Mouse (Mus musculus) midbrain, embryonic 11.5 days (tissue): ENCODE results near the gene Tap2. TPM values are rescaled to one million over a fixed set of nuclear protein-coding genes. Genes with fewer than 3 reads are reported as not detected.

Experiments
- ATAC-seq: fragments of 200-750 bp; cut with Nextera tagmentation; 2 replicates; pipeline ENCODE4 v1.8.0; 2017; ENCODE audit warnings: moderate TSS enrichment, moderate library complexity; ENCODE audit not compliant: low FRiP score
- DNase-seq: peaks from one replicate; pipeline ENCODE4 v3.0.0; 2015; ENCODE audit warnings: low spot score; ENCODE audit errors: missing footprints
- H3K27ac ChIP-seq: fragments of 300-500 bp; sonication (generic); 2 replicates; pipeline ENCODE4 v1.5.1; 2014; ENCODE audit warnings: low read depth, low read length
- H3K27me3 ChIP-seq: fragments of 300-500 bp; sonication (generic); 2 replicates; pipeline ENCODE4 v1.6.1; 2014; ENCODE audit warnings: mild to moderate bottlenecking, low read length, moderate library complexity, mixed read lengths; ENCODE audit not compliant: control insufficient read depth, insufficient read depth
- H3K36me3 ChIP-seq: fragments of 300-500 bp; sonication (generic); 2 replicates; pipeline ENCODE4 v1.6.1; 2014; ENCODE audit warnings: mild to moderate bottlenecking, low read length, moderate library complexity, mixed read lengths; ENCODE audit not compliant: control insufficient read depth, insufficient read depth
- H3K4me1 ChIP-seq: fragments of 300-500 bp; sonication (generic); 2 replicates; pipeline ENCODE4 v1.6.1; 2014; ENCODE audit warnings: low read length; ENCODE audit not compliant: control insufficient read depth, insufficient read depth
- H3K4me2 ChIP-seq: fragments of 300-500 bp; sonication (generic); 2 replicates; pipeline ENCODE4 v1.6.1; 2014; ENCODE audit warnings: mild to moderate bottlenecking, moderate library complexity
- H3K4me3 ChIP-seq: fragments of 300-500 bp; sonication (generic); 2 replicates; pipeline ENCODE4 v1.5.1; 2014; ENCODE audit warnings: low read depth, low read length
- H3K9ac ChIP-seq: fragments of 300-500 bp; sonication (generic); 2 replicates; pipeline ENCODE4 v1.6.1; 2014; ENCODE audit warnings: low read length
- H3K9me3 ChIP-seq: fragments of 300-500 bp; sonication (generic); 2 replicates; pipeline ENCODE4 v1.6.1; 2016; ENCODE audit warnings: low read length; ENCODE audit not compliant: control insufficient read depth
- WGBS: fragments of 180-500 bp; shearing (Covaris S2); extraction: QIAGEN DNeasy Blood & Tissue Kit; methylation state at CpG from one replicate; pipeline ENCODE4 v1.1.7; 2014; 5-methylcytosine and 5-hydroxymethylcytosine counted together
- polyA plus RNA-seq: library from polyadenylated mRNA; unstranded; fragments of >200 nt; fragmentation: Nextera tagmentation; extraction: Ambion mirVana; gene quantifications from 2 replicates; pipeline ENCODE4 v1.2.1, GENCODE M21; 2014

The Tap2 gene
- 0.27 and 0.63 TPM in 2 replicates for polyA plus RNA-seq

DNA sequence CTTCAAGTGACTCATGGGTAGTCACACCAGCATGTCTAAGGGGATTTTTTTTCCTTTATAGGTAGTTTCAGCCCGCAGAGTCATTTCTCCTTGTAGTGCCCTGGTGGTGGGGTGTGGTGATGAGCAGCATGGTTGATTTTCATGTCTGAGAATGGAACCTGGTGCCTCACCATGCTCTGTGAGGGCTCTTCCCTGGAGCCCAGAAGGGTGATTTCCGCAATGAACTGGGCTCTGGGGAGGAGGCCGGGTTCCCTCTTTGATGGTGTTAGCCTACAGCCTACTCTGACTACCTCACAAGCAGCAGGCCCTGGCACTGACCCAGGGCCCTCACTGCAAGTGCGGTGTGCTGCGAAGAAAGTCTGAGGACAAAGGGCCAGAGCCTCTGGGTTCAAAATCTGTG, at the start of gene Tap2:
Tap2 (plus strand) TSS at position 84 of the 400 bp plus-strand sequence.
- no peak for DNase-seq
- Histone ChIP-seq H3K9ac (peak within 1 kb of the TSS; percentile 59), H3K27me3 (peaks cover 31% of the 10 kb centered on the region), H3K4me2 (peak within 1 kb of the TSS; percentile 69), H3K4me1 (peaks cover 3% of the 10 kb centered on the region; the same call in 1 of the 2 replicates), H3K36me3 (no peaks in the 10 kb centered on the region), H3K27ac (no peak within 1 kb of the TSS), H3K9me3 (no peaks in the 10 kb centered on the region), H3K4me3 (peak within 1 kb of the TSS; percentile 52)
- WGBS = 65% methylated on average over 5 of the region's 5 CpGs
- ATAC-seq = no peak

DNA sequence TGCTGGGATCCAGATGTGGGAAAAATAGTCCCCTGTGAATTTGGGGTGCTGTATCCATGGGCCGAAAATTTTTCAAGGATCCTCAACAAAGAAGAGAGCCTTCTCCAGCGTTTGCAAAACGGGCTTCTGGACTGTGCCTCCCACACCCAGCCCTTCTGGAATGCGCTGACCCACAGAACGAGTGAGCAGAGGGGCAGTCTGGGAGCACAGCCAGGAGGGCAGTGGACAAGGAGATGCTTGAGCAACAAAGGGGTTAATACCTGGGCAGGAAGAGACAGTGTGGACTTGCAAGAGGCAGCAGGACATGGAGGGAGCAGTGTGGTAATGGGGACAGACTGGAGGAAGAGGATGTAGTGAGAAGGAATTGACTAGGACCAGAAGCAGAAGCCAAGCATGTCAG, 47.8 kb upstream of the Tap2 start:
- Histone ChIP-seq H3K9me3 (no peaks in the 10 kb centered on the region), H3K9ac (no peak overlapping the region), H3K4me3 (no peak overlapping the region), H3K4me1 (no peaks in the 10 kb centered on the region), H3K27me3 (no peaks in the 10 kb centered on the region), H3K36me3 (no peaks in the 10 kb centered on the region), H3K4me2 (no peak overlapping the region), H3K27ac (no peak overlapping the region)
- DNase-seq = no peak
- no peak for ATAC-seq
- 66% methylated on average over 5 of the region's 5 CpGs for WGBS

DNA sequence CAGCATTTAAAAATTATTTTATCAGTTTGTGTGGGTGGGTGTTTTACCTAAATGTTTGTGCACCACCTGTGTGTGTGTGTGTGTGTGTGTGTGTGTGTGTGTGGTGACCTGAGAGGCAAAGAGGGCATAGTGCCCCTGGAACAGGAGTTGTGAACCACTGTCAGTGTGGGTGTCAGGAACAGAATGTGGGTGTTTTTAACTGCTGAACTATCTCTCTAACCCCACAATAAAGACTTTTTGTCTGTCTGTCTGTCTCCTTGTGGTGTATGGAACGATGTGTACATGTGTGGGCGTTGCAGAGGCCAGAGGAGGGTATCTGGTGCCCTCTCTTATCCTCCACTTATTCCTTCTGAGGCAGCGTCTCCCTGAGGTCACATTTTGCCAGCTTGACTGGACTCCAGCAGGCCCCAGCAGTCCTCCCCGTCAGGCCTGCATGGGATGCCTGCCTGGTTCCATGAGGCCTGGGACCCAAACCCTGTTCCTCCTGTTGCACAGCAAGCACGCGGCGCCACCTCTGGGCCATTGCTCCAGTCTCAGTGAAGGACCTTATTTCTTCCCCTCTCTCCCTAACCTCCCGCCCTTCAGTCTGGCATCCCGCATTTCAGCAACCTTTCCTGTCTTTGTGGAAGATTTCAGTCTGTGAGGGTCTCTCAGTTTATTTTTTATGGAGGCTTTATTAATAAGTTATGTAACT, 39.0 kb upstream of the Tap2 start:
- H3K27me3 ChIP-seq = no peaks in the 10 kb centered on the region
- no peak overlapping the region for H3K4me3 ChIP-seq
- no peak overlapping the region for H3K9ac ChIP-seq
- no peak overlapping the region for H3K4me2 ChIP-seq
- no peak overlapping the region for H3K27ac ChIP-seq
- no peaks in the 10 kb centered on the region for H3K36me3 ChIP-seq
- 43% methylated on average over 9 of the region's 9 CpGs for WGBS
- DNase-seq (no peak), ATAC-seq (no peak)
- H3K4me1 ChIP-seq = no peaks in the 10 kb centered on the region
- no peaks in the 10 kb centered on the region for H3K9me3 ChIP-seq

DNA sequence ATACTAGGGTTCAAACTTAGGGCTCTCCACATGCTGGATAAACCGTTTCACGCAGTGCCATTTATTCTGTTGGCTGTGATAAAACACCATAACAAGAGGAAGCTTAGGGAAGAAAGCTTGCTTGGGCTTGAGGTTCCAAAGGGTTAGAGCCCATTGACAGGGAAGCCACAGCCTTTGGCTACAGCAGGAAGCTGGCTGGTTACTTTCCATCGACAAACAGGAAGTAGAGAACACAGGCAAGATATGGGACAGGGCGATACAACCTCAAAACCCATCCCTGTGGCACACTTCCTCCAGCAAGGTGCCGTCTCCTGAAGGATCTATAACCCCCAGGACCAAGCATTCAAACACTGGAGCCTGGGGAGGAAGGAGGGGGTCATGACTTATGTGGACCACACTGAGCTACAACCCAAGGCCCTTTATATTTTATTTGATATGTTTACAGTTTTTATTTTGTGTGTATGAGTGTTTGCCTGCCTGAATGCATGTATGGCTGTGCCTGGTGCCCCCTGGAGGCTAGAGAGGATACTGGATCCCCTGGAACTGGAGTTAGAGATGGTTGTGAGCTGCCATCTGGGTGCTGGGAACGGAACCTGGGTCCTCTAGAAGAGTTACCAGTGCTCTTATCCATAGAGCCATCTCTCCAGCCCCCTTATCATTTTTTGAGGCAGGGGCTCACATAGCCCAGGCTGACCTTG, 38.1 kb upstream of the Tap2 start:
- H3K27me3 ChIP-seq = no peaks in the 10 kb centered on the region
- no peak for ATAC-seq
- WGBS = 82% methylated on average over 6 of the region's 6 CpGs
- no peaks in the 10 kb centered on the region for H3K4me1 ChIP-seq
- no peak overlapping the region for H3K27ac ChIP-seq
- no peak overlapping the region for H3K4me3 ChIP-seq
- H3K9ac ChIP-seq = no peak overlapping the region
- DNase-seq = no peak
- H3K9me3 ChIP-seq = no peaks in the 10 kb centered on the region
- H3K36me3 ChIP-seq = no peaks in the 10 kb centered on the region
- no peak overlapping the region for H3K4me2 ChIP-seq

DNA sequence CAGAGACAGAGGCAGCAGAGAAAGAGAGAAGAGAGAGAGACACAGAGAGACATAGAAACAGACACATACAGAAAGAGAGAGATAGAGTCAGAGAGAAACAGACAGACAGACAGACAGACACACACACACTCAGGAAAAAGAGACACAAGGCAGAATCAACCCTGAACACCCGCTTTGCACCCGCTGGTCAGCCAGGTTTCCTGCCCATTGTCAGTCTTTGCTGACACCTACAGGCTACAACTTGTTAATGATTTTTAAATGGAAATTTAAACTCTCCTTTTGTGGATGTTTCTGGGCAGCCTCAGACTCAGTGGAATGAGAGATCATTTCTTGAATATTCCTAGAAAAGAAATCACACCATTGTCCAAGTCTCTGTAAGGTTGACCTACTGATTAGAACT, 34.0 kb upstream of the Tap2 start:
- H3K4me2 ChIP-seq = no peak overlapping the region
- no peak overlapping the region for H3K4me3 ChIP-seq
- peaks cover 4% of the 10 kb centered on the region; the same call in 1 of the 2 replicates for H3K9me3 ChIP-seq
- H3K4me1 ChIP-seq = no peaks in the 10 kb centered on the region
- WGBS = 4% methylated on average over 2 of the region's 2 CpGs
- ATAC-seq (no peak), DNase-seq (peak; percentile 83)
- no peaks in the 10 kb centered on the region for H3K27me3 ChIP-seq
- no peak overlapping the region for H3K9ac ChIP-seq
- no peak overlapping the region for H3K27ac ChIP-seq
- H3K36me3 ChIP-seq = no peaks in the 10 kb centered on the region

DNA sequence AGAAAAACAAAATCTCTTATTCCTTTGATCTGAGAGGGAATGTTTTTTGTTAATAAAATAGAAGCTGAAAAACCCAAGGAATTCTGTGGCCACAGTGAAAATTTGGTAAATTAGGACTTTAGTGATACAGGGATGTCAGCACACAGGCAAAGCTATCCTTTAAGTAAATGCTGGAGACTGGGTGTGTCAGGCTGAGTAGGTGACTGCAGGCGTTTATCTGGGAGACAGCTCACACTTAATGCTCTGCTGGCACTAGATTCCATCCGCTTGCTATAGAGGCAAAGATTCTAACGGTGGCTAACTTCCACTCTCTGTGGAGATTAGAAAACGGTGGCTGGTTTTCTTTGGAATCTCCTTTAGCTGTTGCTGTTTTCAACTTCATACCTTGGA, 32.8 kb upstream of the Tap2 start:
- Histone ChIP-seq H3K27me3 (no peaks in the 10 kb centered on the region), H3K4me3 (no peak overlapping the region)

DNA sequence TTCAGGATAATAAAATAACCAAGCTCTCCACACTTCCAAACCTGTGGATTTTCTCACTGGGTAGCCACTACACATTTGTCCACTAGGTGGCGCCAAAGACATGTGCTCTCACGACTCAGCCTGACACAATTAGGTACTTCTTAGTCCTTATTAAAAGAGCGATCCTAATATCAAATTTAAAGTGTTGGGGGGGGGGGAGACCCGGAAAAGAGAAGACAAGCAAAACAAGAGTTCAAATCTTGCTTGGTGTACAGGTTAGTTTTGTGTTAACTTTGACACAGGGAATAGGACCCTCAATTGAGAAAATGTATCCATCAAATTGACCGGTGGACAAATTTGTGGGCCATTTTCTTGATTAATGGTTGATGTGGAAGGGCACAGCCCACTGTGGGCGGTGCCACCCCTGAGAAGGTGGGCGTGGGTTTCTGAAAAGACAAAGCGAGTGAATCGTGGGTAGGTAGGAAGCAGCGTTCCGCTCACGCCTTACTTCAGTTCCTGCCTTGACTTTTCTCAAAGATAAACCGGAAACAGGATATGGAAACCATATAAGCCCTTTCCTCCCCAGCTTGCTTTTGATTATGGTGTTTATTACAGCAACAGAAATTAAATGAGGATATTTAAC, 32.3 kb upstream of the Tap2 start:
- Histone ChIP-seq H3K4me2 (no peak overlapping the region), H3K4me3 (no peak overlapping the region), H3K27me3 (no peaks in the 10 kb centered on the region), H3K4me1 (no peaks in the 10 kb centered on the region), H3K9me3 (peaks cover 4% of the 10 kb centered on the region; the same call in 1 of the 2 replicates), H3K9ac (no peak overlapping the region), H3K36me3 (no peaks in the 10 kb centered on the region), H3K27ac (no peak overlapping the region)
- DNase-seq (peak; percentile 98), ATAC-seq (no peak)
- 44% methylated on average over 13 of the region's 13 CpGs for whole genome bisulfite sequencing

More for the DNA sequence above, 32.8 kb upstream of the Tap2 start:
- no peaks in the 10 kb centered on the region for H3K4me1 ChIP-seq
- no peak overlapping the region for H3K4me2 ChIP-seq
- H3K36me3 ChIP-seq = no peaks in the 10 kb centered on the region
- H3K9ac ChIP-seq = no peak overlapping the region
- H3K9me3 ChIP-seq = peaks cover 4% of the 10 kb centered on the region; the same call in 1 of the 2 replicates
- ATAC-seq (no peak), DNase-seq (peak; percentile 79)
- H3K27ac ChIP-seq = no peak overlapping the region
- 27% methylated on average over 4 of the region's 4 CpGs for WGBS

DNA sequence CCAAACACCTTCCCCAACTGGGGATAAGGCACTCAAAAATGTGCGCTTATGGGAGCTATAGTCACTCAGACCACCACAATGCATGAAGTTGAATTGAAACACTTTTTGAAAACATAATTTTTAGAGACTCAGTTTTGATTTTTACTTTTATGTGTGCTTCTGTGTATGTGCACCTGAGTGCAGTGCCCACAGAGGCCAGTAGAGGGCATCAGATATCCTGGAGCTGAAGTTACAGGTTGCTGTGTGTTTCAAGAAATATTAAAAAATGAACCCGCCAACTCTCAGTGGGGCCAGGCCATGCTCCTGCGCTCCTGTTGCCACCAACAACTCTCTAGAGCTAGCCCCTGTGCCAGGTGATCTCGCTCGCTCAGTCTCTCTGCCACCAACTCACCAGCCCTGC, 30.8 kb upstream of the Tap2 start:
- 91% methylated on average over 5 of the region's 5 CpGs for WGBS
- peaks cover 7% of the 10 kb centered on the region; the same call in 1 of the 2 replicates for H3K9me3 ChIP-seq
- DNase-seq (no peak), ATAC-seq (no peak)
- H3K9ac ChIP-seq = no peak overlapping the region
- no peak overlapping the region for H3K4me2 ChIP-seq
- H3K36me3 ChIP-seq = no peaks in the 10 kb centered on the region
- no peaks in the 10 kb centered on the region for H3K4me1 ChIP-seq
- H3K4me3 ChIP-seq = no peak overlapping the region
- H3K27me3 ChIP-seq = no peaks in the 10 kb centered on the region
- no peak overlapping the region for H3K27ac ChIP-seq

DNA sequence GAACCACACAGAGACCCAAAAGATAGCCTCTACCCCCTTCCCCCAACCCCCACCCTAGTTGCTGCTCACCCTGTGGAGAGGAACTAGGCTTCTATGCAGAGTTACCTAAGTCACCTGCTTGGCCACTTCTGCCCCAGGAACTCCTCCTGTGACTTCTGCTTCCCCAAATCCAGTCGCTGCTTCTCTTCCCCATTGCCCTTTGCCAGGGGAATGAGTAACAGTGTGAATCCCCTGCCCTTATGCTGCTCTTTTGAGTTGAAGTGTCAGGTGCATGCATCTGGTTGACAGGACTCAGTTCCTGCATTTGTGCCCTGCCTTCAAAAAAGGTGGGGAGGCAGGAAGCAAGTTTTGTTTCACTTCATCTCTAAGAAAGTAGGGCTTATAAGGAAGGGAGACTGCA, 29.3 kb upstream of the Tap2 start:
- Histone ChIP-seq H3K36me3 (no peaks in the 10 kb centered on the region), H3K4me3 (no peak overlapping the region), H3K27ac (no peak overlapping the region), H3K4me2 (no peak overlapping the region), H3K9ac (no peak overlapping the region), H3K4me1 (no peaks in the 10 kb centered on the region), H3K9me3 (peaks cover 7% of the 10 kb centered on the region; the same call in 1 of the 2 replicates), H3K27me3 (no peaks in the 10 kb centered on the region)
- no peak for DNase-seq
- WGBS = 57% methylated on average over 1 of the region's 1 CpGs
- no peak for ATAC-seq
